31 mouse cellular contexts compared by ENCODE assay signal in the genomic region with DNA sequence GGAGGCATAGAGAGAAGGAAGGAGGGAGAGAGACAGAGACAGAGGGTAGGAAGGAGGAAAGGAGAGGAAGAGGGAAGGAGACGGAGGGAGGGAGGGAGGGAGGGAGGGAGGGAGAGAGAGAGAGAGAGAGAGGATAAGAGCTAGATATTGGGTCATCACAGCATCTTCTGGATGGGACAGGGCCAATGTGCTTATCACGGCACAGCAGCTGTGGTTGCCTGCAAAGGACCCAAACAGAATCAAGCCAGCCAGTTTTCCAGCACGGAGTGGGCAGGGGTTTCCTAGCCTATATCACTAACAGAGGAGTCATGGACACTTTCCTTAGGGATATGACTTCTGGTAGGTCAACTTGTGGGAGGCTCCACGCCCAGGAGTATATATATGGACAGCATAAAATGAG.
A peak's percentile ranks its signal among the peaks of the same experiment; 100 is the strongest.
DNase-seq lines count a peak whose midpoint lies in the region; ATAC-seq and TF ChIP-seq lines count a peak whose summit lies in the region.
"Had no signal": no experiment of that assay in that cellular context is flagged by ENCODE, and none has a peak within 500 bp of the region (broad histone marks: within the 10 kb centered on the region; RNA-seq: fewer than 3 reads in every experiment).

No protein-coding gene starts in this region.

- DNase-seq in gastrocnemius, postnatal 14 days, result peak; percentile 12
- no peak for DNase-seq in gastrocnemius, postnatal 10 days
- DNase-seq in c-Kit-positive CD71-positive TER-119-positive erythroid progenitor cells, embryonic 14.5 days (ENCODE audit: low spot score), result peak; percentile 17
- DNase-seq in liver, embryonic 13.5 days, result peak; percentile 40
- DNase-seq in adrenal gland, postnatal 4 days (ENCODE audit: low spot score in 2 of 2), result no peak
- DNase-seq in left cerebral cortex, adult 2 months (ENCODE audit: extremely low spot score in 1 of 2, low spot score in 2 of 2), result no peak
- DNase-seq: adrenal gland, adult 8-10 months; cerebellum, adult 11 months; cerebellum, adult 9-10 months; cerebellum, postnatal 36 days; gastrocnemius, postnatal 36 days; kidney, postnatal 25 days; left cerebral cortex, postnatal 4 days; lung, embryonic 14.5 days; lung, postnatal 14 days; right cerebral cortex, adult 18-20 months; spleen, adult 18-20 months; thymus, postnatal 14 days had no signal

- no peak overlapping the region for H3K27ac ChIP-seq in liver, embryonic 13.5 days
- no peak overlapping the region for H3K27ac ChIP-seq in left cerebral cortex, adult 2 months
- H3K27ac ChIP-seq: heart, adult 2 months; heart, embryonic 15.5 days; hindbrain, embryonic 14.5 days; kidney, embryonic 15.5 days; layer of hippocampus, adult 2 months; neural tube, embryonic 12.5 days had no signal

- TF ChIP-seq CTCF in left cerebral cortex, adult 2 months (IDR thresholded peaks at IDR 0.05), result no peak

- peak; percentile 87 for ATAC-seq in liver, embryonic 13.5 days (ENCODE audit: low read depth)
- ATAC-seq in megakaryocyte progenitor cell, adult 5-6 weeks (replicated peaks; ENCODE audit: poor library complexity), result peak; percentile 51; the same call in 1 of the 2 replicates
- ATAC-seq: forebrain, embryonic 14.5 days; intestine, postnatal 0 days; midbrain, embryonic 16.5 days had no signal

- intact Hi-C loops in gastrocnemius, postnatal 14 days (cut with DNase I; ENCODE audit: low total_unique reads), result no loop called here
- intact Hi-C loops in left cerebral cortex, adult 2 months (cut with DNase I), result no loop called here

- no peaks in the 10 kb centered on the region for H3K27me3 ChIP-seq in liver, embryonic 13.5 days
- H3K27me3 ChIP-seq: CH12.LX; heart, embryonic 15.5 days; kidney, embryonic 15.5 days; neural tube, embryonic 12.5 days had no signal

- no peaks in the 10 kb centered on the region for H3K9me3 ChIP-seq in liver, embryonic 13.5 days (replicated peaks)
- H3K9me3 ChIP-seq: heart, embryonic 15.5 days; kidney, embryonic 15.5 days; neural tube, embryonic 12.5 days had no signal

- no peak overlapping the region for H3K4me3 ChIP-seq in liver, embryonic 13.5 days (replicated peaks)
- no peak overlapping the region for H3K4me3 ChIP-seq in left cerebral cortex, adult 2 months
- H3K4me3 ChIP-seq: heart, adult 2 months; heart, embryonic 15.5 days; kidney, embryonic 15.5 days; layer of hippocampus, adult 2 months; myocyte; neural tube, embryonic 12.5 days had no signal

- peak overlapping the region; percentile 4; the same call in 1 of the 2 replicates for H3K4me2 ChIP-seq in liver, embryonic 13.5 days
- H3K4me2 ChIP-seq: heart, embryonic 15.5 days; hindbrain, embryonic 14.5 days; kidney, embryonic 15.5 days; lung, embryonic 14.5 days; midbrain, embryonic 11.5 days; neural tube, embryonic 12.5 days had no signal

- no peaks in the 10 kb centered on the region for H3K36me3 ChIP-seq in liver, embryonic 13.5 days
- H3K36me3 ChIP-seq: heart, embryonic 15.5 days; kidney, embryonic 15.5 days; neural tube, embryonic 12.5 days had no signal

- H3K4me1 ChIP-seq in liver, embryonic 13.5 days (replicated peaks), result peaks cover 41% of the 10 kb centered on the region
- H3K4me1 ChIP-seq: neural tube, embryonic 12.5 days had no signal

- WGBS in liver, embryonic 13.5 days (ENCODE audit: insufficient replicate concordance), result 20% methylated on average over 4 of the region's 4 CpGs

- H3K9ac ChIP-seq in liver, embryonic 13.5 days, result no peak overlapping the region
- H3K9ac ChIP-seq: heart, embryonic 15.5 days; hindbrain, embryonic 14.5 days; kidney, embryonic 15.5 days; lung, embryonic 14.5 days; neural tube, embryonic 12.5 days had no signal

Comparison
In these comparisons a context has a peak if more than half of its experiments do, and no peak if none do; other contexts are left out.
1. DNase-seq: peak in gastrocnemius, postnatal 14 days (single experiment), c-Kit-positive CD71-positive TER-119-positive erythroid progenitor cells, embryonic 14.5 days (single experiment) and liver, embryonic 13.5 days (single experiment); none in gastrocnemius, postnatal 10 days (single experiment), adrenal gland, postnatal 4 days (0 of 2) and left cerebral cortex, adult 2 months (0 of 2).